Mouse (Mus musculus): ENCODE data around the gene Cyp4f16.
"Not testable (repeated sequence)": the region's sequence is repeated elsewhere in the genome, so short reads cannot be mapped to it uniquely, and the experiment has no call there.

Gene Cyp4f16

GRCm38 (mm10) chr17:32536051-32536866 is at the start of gene Cyp4f16:
Gene Cyp4f16, plus strand, starts transcription at chr17:32536558.
- DNase-seq (ENCODE audit: low read depth, low spot score), result peak; percentile 72

GRCm38 (mm10) chr17:32492349-32492980 is 43.9 kb upstream of the Cyp4f16 start:
- DNase-seq (ENCODE audit: low read depth, low spot score), result peak; percentile 33

GRCm38 (mm10) chr17:32494601-32495000 is 41.8 kb upstream of the Cyp4f16 start:
- peak; percentile 78 for DNase-seq (ENCODE audit: low read depth, low spot score)

- not testable (repeated sequence) for DNase-seq (ENCODE audit: low read depth, low spot score)
These were observed 35.8 kb upstream of the Cyp4f16 start for GRCm38 (mm10) chr17:32500511-32500910.

DNA sequence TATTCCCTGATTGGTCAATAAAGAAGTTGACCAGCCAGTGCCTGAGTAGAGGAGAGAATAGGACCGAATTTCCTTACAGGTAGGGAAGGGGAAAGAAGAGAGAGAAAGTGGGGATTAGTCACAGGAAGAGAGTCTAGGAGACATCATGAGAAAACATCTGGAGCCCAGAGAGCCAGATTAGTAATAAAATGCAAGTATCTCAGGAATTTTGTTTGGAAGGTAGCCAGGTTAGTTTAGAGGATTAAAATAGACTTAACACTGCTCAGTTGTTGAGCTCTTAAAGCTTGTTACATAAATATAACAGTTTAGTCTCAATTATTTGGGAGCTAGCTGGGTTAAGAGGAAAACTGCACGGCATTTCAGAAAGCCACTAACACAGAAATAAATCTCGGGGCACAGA is 35.3 kb upstream of the Cyp4f16 start:
- DNase-seq (ENCODE audit: low read depth, low spot score), result no peak

DNA sequence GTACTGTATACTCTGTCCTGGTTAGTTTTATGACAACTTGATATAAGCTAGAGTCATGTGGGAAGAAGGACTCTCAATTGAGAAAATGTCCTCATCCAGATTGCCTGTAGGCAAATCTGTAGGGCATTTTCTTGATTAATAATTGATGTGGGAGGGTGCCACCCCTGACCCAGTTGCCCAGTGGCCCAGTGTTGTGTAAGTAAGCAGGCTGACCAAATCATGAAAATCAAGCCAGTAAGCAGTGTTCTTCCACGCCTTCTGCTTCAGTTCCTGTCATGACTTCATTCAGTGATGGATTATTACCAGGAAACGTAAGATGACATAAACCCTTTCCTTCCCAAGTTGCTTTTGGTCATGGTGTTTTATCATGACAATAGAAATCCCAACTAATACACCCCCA is 33.2 kb upstream of the Cyp4f16 start:
- no peak for DNase-seq (ENCODE audit: low read depth, low spot score)

DNA sequence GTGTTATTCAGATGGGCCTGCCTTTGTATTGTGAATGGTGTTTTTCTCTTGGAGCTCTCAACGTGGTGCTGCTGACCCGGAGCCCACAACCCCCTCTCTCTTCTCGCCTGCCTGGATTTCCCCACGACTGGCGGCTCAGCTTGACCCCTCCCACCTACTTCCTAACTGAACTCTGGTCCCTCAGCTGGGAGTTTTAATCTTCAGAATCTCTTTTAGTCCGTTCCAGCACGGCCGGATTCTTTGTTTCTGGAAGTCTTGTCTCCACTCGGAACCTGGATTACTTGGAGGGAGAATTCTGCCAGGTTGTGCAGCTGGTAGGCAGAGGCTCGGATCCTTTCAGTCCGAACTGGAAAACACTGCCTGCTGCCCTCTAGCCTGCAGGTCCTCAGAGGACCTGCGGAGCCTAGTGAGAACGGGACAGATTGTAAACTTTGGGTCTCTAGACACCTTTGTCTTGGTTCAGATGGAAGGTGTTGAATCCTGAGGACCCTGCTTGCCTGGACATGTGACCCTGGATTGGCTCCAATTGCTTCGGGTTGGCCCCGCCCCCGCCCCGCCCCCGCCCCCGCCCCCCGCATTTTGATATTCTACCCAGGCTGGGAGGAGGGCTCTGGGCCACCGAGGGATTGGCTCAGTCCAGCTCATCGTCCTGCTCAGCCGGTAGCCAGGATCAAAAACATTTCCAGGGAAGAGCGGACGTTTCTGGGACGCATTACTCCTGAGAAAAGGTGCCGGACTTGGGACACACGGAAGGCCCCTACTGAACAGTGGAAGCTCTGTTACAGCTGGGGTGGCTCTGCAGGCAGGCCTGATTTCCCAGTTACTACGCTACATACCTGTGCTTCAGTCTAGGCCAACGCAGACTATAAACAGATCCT is 30.3 kb upstream of the Cyp4f16 start, which contains the start of gene Cyp4f17:
Gene Cyp4f17, plus strand, starts transcription at position 200 of the 878 bp plus-strand sequence.
- DNase-seq (ENCODE audit: low read depth, low spot score), result no peak

DNA sequence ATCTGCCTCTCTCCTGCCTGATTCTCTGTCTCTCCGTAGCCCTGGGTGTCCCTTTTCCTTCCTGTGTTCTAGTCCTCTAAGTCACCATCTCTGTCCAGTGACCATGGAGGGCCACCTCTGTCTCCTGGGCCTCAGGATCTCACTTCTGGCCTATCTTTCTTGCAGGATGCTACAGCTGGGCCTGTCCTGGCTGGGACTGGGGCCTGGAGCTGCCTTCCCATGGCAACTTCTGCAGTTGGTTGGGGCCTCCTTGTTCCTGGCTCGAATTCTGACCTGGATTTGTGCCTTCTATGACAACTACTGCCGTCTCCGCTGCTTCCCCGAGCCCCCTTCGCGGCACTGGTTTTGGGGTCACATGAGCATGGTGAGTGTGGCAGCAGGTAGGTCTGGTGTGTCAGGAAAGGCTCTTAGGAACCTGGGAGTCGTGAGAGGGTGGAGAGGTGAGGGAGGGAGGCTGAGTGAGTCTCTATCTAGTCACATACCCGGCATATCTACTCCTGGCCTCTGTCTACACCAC is 29.6 kb upstream of the Cyp4f16 start:
- DNase-seq (ENCODE audit: low read depth, low spot score), result no peak

DNA sequence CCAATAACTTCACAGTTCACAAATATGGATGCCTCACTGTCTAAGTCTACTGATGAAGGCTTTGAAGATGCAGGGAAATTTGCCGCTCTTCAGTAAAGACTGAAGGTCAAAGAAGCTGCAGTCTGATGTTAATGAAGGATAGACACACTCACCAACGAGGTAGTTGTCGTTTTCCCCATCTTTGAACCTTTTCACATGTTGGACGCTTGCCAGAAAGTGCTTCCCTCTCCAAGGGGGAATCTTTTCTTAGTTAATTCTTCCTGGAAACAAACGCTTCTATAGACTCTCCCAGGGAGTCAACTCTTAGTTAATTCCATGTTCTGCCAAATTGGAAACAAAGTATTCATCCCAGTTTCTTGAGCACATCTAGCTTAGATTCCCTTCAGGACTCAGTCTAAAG is 20.2 kb upstream of the Cyp4f16 start:
- DNase-seq (ENCODE audit: low read depth, low spot score), result no peak

GRCm38 (mm10) chr17:32521981-32522380 is 14.4 kb upstream of the Cyp4f16 start:
- no peak for DNase-seq (ENCODE audit: low read depth, low spot score)

DNA sequence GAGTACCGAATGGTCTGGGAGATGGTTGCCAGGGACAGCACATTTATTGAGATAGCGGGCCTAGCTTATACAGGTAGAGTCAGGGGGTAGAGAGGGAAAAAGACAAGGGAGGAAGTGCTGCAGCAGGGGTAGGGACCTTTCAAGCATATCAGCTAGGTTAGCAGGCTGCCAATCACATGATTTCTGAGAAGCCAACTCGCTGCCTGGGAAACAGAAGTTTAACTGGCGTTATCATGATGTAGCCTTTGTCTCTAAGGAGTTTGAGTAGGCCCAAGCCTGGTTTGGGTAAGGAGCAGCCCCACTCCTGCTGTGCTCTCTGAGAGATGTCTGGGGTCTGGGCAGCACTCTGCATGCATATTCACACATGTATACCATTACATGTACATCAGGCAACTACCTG is 14.0 kb upstream of the Cyp4f16 start:
- no peak for DNase-seq (ENCODE audit: low read depth, low spot score)

DNA sequence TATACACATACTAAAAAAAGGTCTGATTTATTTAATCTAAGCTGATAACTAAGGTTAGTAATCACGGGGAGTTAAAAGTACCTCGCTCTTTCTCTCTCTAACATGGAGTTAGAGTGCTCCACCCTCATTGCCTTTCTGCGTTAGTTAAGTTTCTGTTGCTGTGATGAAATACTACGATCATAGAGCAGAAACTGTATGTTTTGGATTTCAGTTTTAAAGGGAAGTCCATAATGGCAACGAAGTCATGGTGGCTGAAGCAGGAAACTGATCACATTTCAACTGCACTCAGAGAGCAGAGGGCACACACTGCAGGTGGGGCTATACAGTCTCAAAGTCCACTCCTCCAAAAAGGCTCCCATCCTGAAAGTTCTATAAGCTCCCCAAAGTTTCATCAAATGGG is 13.5 kb upstream of the Cyp4f16 start:
- DNase-seq (ENCODE audit: low read depth, low spot score), result no peak

DNA sequence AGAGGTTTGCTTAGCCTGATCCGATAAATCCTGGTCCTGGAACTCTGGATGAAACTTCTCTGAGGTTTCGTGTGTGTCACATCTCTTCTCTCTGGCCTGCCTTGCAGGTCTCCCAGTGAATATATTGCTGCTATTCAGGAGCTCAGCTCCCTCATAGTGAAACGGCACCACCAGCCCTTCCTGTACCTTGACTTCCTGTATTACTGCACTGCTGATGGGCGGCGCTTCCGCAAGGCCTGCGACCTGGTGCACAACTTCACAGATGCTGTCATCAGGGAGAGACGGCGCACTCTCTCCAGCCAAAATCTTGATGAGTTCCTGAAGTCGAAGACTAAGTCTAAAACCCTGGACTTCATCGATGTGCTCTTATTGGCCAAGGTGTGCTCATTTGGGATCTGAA is 12.5 kb upstream of the Cyp4f16 start:
- DNase-seq (ENCODE audit: low read depth, low spot score), result peak; percentile 81

- DNase-seq (ENCODE audit: low read depth, low spot score), result not testable (repeated sequence)
These were observed 10.0 kb upstream of the Cyp4f16 start for GRCm38 (mm10) chr17:32526341-32526740.

- DNase-seq (ENCODE audit: low read depth, low spot score), result no peak
These were observed 8.6 kb upstream of the Cyp4f16 start for GRCm38 (mm10) chr17:32527748-32528147.

DNA sequence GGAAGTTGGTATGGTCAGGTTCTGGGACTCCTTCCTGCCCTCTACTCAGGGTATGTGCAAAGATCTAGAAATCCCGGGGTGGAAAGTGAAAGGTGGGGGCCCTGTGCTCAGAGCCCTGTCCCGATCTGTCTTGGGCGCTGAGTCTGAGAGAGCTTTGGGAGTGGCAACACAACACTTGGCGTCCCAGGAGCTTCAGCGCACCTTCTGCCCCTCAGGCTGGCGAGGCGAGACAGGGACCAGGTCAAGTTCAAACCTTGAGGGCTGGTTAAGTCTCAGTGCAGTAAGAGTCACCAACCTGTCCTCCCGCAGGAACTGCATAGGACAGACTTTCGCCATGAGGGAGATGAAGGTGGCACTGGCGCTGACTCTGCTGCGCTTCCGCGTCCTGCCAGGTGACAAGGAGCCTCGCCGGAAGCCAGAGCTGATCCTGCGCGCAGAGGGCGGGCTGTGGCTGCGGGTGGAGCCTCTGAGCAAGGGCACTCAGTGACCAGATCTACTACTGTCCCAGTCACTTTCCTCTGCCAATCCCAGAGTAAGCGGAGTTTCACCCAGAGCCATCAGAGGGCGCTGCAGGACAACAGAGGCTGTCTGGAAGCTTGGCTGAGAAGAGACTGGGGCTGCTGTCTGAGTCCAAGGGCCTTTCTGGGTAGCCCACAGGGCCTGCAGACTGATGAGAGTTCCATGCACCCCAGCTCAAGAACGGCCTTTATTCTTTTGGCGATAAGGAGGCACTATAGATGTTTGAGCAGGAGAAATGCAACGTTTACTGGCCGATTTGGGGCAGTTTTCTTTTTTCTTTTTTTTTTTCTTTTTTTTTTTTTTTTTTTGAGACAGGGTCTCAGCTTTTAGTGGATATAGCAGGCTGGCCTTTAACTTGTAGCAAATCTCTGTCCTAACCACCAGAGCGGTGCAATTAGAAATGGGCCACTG is 7.7 kb upstream of the Cyp4f16 start:
- peak; percentile 88 for DNase-seq (ENCODE audit: low read depth, low spot score)

DNA sequence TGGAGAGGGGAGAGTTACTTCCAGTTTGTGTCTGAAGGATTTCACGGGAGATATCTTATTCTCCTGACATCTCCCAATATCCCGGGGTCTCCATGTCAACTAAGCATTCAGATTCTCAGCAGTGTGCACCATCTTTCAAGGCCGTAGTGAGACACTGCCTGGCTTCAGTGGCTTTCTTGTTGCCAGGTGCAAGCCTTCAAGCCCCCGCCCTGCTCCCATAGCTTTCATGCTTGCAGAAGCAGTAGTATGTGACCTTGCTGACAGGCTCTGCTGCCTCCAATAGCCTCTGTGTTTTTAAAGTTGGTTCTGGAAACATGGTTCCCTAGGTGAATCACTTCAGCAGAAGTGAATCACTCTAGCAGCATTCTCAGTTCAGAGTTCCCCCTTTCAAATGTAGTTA is 4.0 kb upstream of the Cyp4f16 start:
- not testable (repeated sequence) for DNase-seq (ENCODE audit: low read depth, low spot score)

- no peak for DNase-seq (ENCODE audit: low read depth, low spot score)
These were observed 2.3 kb upstream of the Cyp4f16 start for GRCm38 (mm10) chr17:32534068-32534467.

DNA sequence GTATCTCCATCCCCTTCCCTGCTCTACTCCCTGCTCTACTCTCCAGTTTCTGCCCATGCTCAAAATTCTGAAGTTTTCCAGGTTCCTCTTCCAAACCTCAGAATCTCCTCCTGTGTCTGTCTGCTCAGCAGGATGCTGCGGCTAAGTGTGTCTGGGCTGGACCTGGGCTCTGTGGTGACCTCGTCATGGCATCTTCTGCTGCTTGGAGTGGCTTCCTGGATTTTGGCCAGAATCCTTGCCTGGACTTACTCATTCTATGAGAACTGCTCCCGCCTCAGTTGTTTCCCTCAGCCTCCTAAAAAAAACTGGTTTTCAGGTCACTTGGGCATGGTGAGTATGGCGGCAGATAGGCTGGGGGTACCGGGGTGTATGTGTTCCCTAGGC is 501 bp downstream of the Cyp4f16 start:
- DNase-seq (ENCODE audit: low read depth, low spot score), result no peak

DNA sequence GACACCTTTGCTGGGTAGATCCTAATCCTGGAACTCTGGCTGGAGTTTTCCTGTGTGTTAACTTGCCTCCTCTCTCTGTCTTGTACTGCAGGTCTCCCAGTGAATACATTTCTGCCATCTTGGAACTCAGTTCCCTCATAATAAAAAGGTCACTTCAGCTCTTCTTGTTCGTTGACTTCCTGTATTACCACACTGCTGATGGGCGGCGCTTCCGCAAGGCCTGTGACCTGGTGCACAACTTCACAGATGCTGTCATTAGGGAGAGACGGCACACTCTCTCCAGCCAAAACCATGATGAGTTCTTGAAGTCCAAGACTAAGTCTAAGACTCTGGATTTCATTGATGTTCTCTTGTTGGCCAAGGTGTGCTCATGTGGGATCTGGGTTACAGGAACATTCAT is 8.4 kb downstream of the Cyp4f16 start:
- DNase-seq (ENCODE audit: low read depth, low spot score), result not testable (repeated sequence)

DNA sequence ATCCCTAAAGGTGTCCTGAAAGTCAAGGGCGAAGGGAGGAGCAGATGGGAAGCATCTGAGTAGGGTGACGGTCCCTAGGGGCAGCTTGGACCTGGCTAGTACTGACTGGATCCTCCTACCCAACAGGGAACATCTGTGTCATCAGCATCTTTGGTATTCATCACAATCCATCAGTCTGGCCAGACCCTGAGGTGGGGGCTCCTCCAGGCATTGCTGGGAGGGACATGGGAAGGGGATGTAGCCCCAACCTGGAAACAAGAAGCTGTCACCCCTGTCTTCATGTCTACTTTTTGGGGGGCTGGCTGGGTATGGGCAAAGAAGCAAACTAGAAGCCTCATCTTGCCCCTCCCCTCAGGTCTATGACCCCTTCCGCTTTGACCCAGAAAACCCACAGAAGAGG is 14.0 kb downstream of the Cyp4f16 start:
- not testable (repeated sequence) for DNase-seq (ENCODE audit: low read depth, low spot score)
